Mouse (Mus musculus) CD4-positive, CD25-positive, alpha-beta regulatory T cell, adult 9 weeks (primary cell): ENCODE measurements around the gene Parn. TPM values are rescaled to one million over a fixed set of nuclear protein-coding genes. Genes with fewer than 3 reads are reported as not detected.

Experiments
- polyA plus RNA-seq: library from polyadenylated mRNA; unstranded; fragments of 100-300 nt; shearing (Covaris generic); gene quantifications from one replicate; pipeline ENCODE4 v1.2.1, GENCODE M21; 2017

The Parn gene
- polyA plus RNA-seq = 66.2 TPM

GRCm38 (mm10) chr16:13667878-13668343 is at the start of gene Parn:
TSS of gene Parn (minus strand) at chr16:13668170.

GRCm38 (mm10) chr16:13671685-13672385 is 3.9 kb upstream of the Parn start, which contains the start of the genes Bfar and 3110001I22Rik:
TSS of gene Bfar (plus strand) at chr16:13671858.
TSS of gene 3110001I22Rik (plus strand) at chr16:13671929.

Other genes with a start within 250 kb of the Parn start
- gene Bfar, start 3.7 kb upstream of the Parn start, polyA plus RNA-seq = 83.2 TPM
- 12.8 TPM for gene 3110001I22Rik, start 3.8 kb upstream of the Parn start, polyA plus RNA-seq
- gene Pla2g10, start 62.8 kb upstream of the Parn start, polyA plus RNA-seq = 0.38 TPM
- gene Rrn3, start 112.5 kb upstream of the Parn start, polyA plus RNA-seq = 47.7 TPM
- gene Ntan1, start 150.7 kb upstream of the Parn start, polyA plus RNA-seq = 182 TPM
- 42.7 TPM for gene Pdxdc1, start 235.0 kb upstream of the Parn start, polyA plus RNA-seq
- gene Mpv17l, start 235.0 kb upstream of the Parn start, polyA plus RNA-seq = 0.67 TPM